Comparison of ENCODE assay signal across 15 mouse cellular contexts in genomic region chr5:109550225-109550935, GRCm38 (mm10). TPM values are rescaled to one million over a fixed set of nuclear protein-coding genes. Genes with fewer than 3 reads are reported as not detected.
DNase-seq lines count a peak whose midpoint lies in the region; ATAC-seq and TF ChIP-seq lines count a peak whose summit lies in the region.
"Had no signal": no experiment of that assay in that cellular context is flagged by ENCODE, and none has a peak within 500 bp of the region (broad histone marks: within the 10 kb centered on the region; RNA-seq: fewer than 3 reads in every experiment).

No protein-coding gene starts in this region.

- DNase-seq in heart, adult 11 months: peak; percentile 85
- DNase-seq in heart, adult 2 months: no peak
- no peak for DNase-seq in stomach, postnatal 0 days (ENCODE audit: low spot score)
- DNase-seq in ES-E14 (ENCODE audit: low read depth, low spot score): no peak
- peak; percentile 78 for DNase-seq in testis, postnatal 10 days (ENCODE audit: low spot score)
- DNase-seq in frontal cortex, postnatal 14 days (ENCODE audit: low spot score in 2 of 2): no peak
- DNase-seq: kidney, postnatal 36 days; thymus, postnatal 25 days had no signal

- peaks cover 35% of the 10 kb centered on the region for H3K9me3 ChIP-seq in stomach, embryonic 16.5 days (replicated peaks; ENCODE audit: control insufficient read depth, low read length)
- peaks cover 8% of the 10 kb centered on the region for H3K9me3 ChIP-seq in stomach, postnatal 0 days (ENCODE audit: control insufficient read depth, low read length)
- H3K9me3 ChIP-seq in ES-E14 (ENCODE audit: control insufficient read depth, insufficient read depth, low read depth, low read length): no peaks in the 10 kb centered on the region

- in situ Hi-C loops in ES-E14 (cut with MboI; ENCODE audit: low sequenced_read_pairs in 2 of 2, unreplicated experiment in 2 of 2): no loop called here

- no peaks in the 10 kb centered on the region for H3K79me2 ChIP-seq in heart, adult 2 months (replicated peaks; ENCODE audit: control insufficient read depth, insufficient read depth, low read length)

- no peak overlapping the region for H3K4me2 ChIP-seq in stomach, embryonic 16.5 days (ENCODE audit: low read depth, low read length)
- no peak overlapping the region for H3K4me2 ChIP-seq in stomach, postnatal 0 days (replicated peaks; ENCODE audit: low read depth)
- H3K4me2 ChIP-seq: embryonic facial prominence, embryonic 13.5 days; forebrain, embryonic 12.5 days; heart, embryonic 13.5 days; hindbrain, embryonic 13.5 days; limb, embryonic 12.5 days had no signal

- no peak overlapping the region for H3K4me3 ChIP-seq in heart, adult 2 months
- H3K4me3 ChIP-seq in stomach, embryonic 16.5 days (replicated peaks; ENCODE audit: low read length): no peak overlapping the region
- H3K4me3 ChIP-seq in stomach, postnatal 0 days (ENCODE audit: low read depth, low read length): no peak overlapping the region
- peak overlapping the region; percentile 6 to 44; a peak in 2 of 4 replicates for H3K4me3 ChIP-seq in ES-E14 (ENCODE audit: insufficient read depth in 1 of 2, low read depth in 1 of 2, low read length in 2 of 2, poor library complexity in 1 of 2, severe bottlenecking in 1 of 2)
- H3K4me3 ChIP-seq: embryonic facial prominence, embryonic 13.5 days; forebrain, embryonic 12.5 days; heart, embryonic 13.5 days; hindbrain, embryonic 13.5 days; limb, embryonic 12.5 days had no signal

- H3K27ac ChIP-seq in heart, adult 2 months: no peak overlapping the region
- H3K27ac ChIP-seq in stomach, embryonic 16.5 days (ENCODE audit: low read length): no peak overlapping the region
- H3K27ac ChIP-seq in stomach, postnatal 0 days (replicated peaks): no peak overlapping the region
- H3K27ac ChIP-seq in ES-E14 (ENCODE audit: insufficient read depth, low read depth, low read length, poor library complexity, severe bottlenecking): peak overlapping the region; percentile 100
- H3K27ac ChIP-seq: embryonic facial prominence, embryonic 13.5 days; forebrain, embryonic 12.5 days; heart, embryonic 13.5 days; hindbrain, embryonic 13.5 days; limb, embryonic 12.5 days had no signal

- TF ChIP-seq POLR2A in heart, adult 2 months (IDR thresholded peaks at IDR 0.05; ENCODE audit: insufficient read depth, low read depth, low read length): no peak

- H3K27me3 ChIP-seq in heart, adult 2 months (ENCODE audit: control insufficient read depth, insufficient read depth, low read length): no peaks in the 10 kb centered on the region
- no peaks in the 10 kb centered on the region for H3K27me3 ChIP-seq in stomach, embryonic 16.5 days (ENCODE audit: control insufficient read depth, insufficient read depth, low read length)
- no peaks in the 10 kb centered on the region for H3K27me3 ChIP-seq in stomach, postnatal 0 days (ENCODE audit: control insufficient read depth, insufficient read depth, low read length)
- H3K27me3 ChIP-seq: embryonic facial prominence, embryonic 13.5 days; forebrain, embryonic 12.5 days; heart, embryonic 13.5 days; hindbrain, embryonic 13.5 days; limb, embryonic 12.5 days had no signal

- WGBS in heart, adult 2 months: 83% methylated on average over 34 of the region's 36 CpGs
- 87% methylated on average over 34 of the region's 36 CpGs for WGBS in stomach, embryonic 16.5 days
- 92% methylated on average over 35 of the region's 36 CpGs for WGBS in stomach, postnatal 0 days

- intact Hi-C loops in heart, adult 2 months (cut with DNase I): loop anchor here (10.0 kb wide), 2 partner anchors 584 to 894 kb away; partner anchors contain the start of genes Chfr and Fbrsl1

- ATAC-seq in stomach, embryonic 16.5 days (ENCODE audit: insufficient read depth, low FRiP score): 0 out of 2 replicates have a peak, but pooled peaks have one; percentile 6
- no peak for ATAC-seq in stomach, postnatal 0 days (ENCODE audit: low FRiP score, low TSS enrichment)
- ATAC-seq: intestine, postnatal 0 days had no signal

- no peaks in the 10 kb centered on the region for H3K36me3 ChIP-seq in heart, adult 2 months (ENCODE audit: control insufficient read depth, insufficient read depth, low read length)
- peaks cover 14% of the 10 kb centered on the region for H3K36me3 ChIP-seq in stomach, embryonic 16.5 days (ENCODE audit: control insufficient read depth, insufficient read depth, low read length)
- H3K36me3 ChIP-seq in stomach, postnatal 0 days (ENCODE audit: control insufficient read depth, insufficient read depth, low read length): no peaks in the 10 kb centered on the region
- peaks cover 31% of the 10 kb centered on the region; the same call in 1 of the 2 replicates for H3K36me3 ChIP-seq in ES-E14 (ENCODE audit: control insufficient read depth, insufficient read depth, low read length, poor library complexity, severe bottlenecking)

- no peak overlapping the region for H3K9ac ChIP-seq in heart, adult 2 months (ENCODE audit: low read depth, low read length)
- H3K9ac ChIP-seq in stomach, embryonic 16.5 days (ENCODE audit: low read length): no peak overlapping the region
- no peak overlapping the region for H3K9ac ChIP-seq in stomach, postnatal 0 days (ENCODE audit: low read length)
- peak overlapping the region; percentile 29; the same call in 1 of the 2 replicates for H3K9ac ChIP-seq in ES-E14 (ENCODE audit: insufficient read depth, low read depth, low read length, poor library complexity, severe bottlenecking)
- H3K9ac ChIP-seq: embryonic facial prominence, embryonic 13.5 days; forebrain, embryonic 12.5 days; heart, embryonic 13.5 days; hindbrain, embryonic 13.5 days; limb, embryonic 12.5 days had no signal

- TF ChIP-seq CTCF in heart, adult 2 months (IDR thresholded peaks at IDR 0.05): no peak
- TF ChIP-seq CTCF in stomach, postnatal 0 days (IDR thresholded peaks at IDR 0.05; ENCODE audit: low read depth): no peak

- no peak for TF ChIP-seq EP300 in heart, adult 2 months (IDR thresholded peaks at IDR 0.05; ENCODE audit: insufficient read depth, low read depth, low read length)
- no peak for TF ChIP-seq EP300 in stomach, postnatal 0 days (optimal IDR thresholded peaks at IDR 0.05)

- H3K4me1 ChIP-seq in heart, adult 2 months (ENCODE audit: control insufficient read depth, insufficient read depth, low read length): no peaks in the 10 kb centered on the region
- no peaks in the 10 kb centered on the region for H3K4me1 ChIP-seq in stomach, embryonic 16.5 days (ENCODE audit: control insufficient read depth, insufficient read depth, low read length)
- H3K4me1 ChIP-seq in stomach, postnatal 0 days (replicated peaks; ENCODE audit: control insufficient read depth, insufficient read depth): no peaks in the 10 kb centered on the region
- 0 out of 4 replicates have a peak, but pooled peaks cover 0 to 3% of the 10 kb centered on the region in 2 experiments for H3K4me1 ChIP-seq in ES-E14 (ENCODE audit: control insufficient read depth in 2 of 2, insufficient read depth in 2 of 2, low read length in 2 of 2, poor library complexity in 1 of 2)
- H3K4me1 ChIP-seq: embryonic facial prominence, embryonic 13.5 days; forebrain, embryonic 12.5 days; heart, embryonic 13.5 days; hindbrain, embryonic 13.5 days; limb, embryonic 12.5 days had no signal

TF ChIP-seq in ES-E14, 5 proteins besides CTCF, POLR2A, EP300 and RAD21:
- TF ChIP-seq ZNF384 (IDR thresholded peaks at IDR 0.05; ENCODE audit: low read depth, low read length): 0 out of 2 replicates have a peak, but pooled peaks have one; percentile 52
- TF ChIP-seq CHD2 (IDR thresholded peaks at IDR 0.05; ENCODE audit: low read depth, low read length): no peak
- no peak for TF ChIP-seq MAFK (IDR thresholded peaks at IDR 0.05; ENCODE audit: insufficient read depth, low read depth, low read length)
- no peak for TF ChIP-seq HCFC1 (IDR thresholded peaks at IDR 0.05; ENCODE audit: borderline replicate concordance, insufficient read depth, low read length)
- no peak for TF ChIP-seq ZC3H11A (IDR thresholded peaks at IDR 0.05; ENCODE audit: borderline replicate concordance, low read depth, low read length)

RNA-seq across cellular contexts. Expression of gene Crlf2, which starts 8.4 kb away (rescaled TPM):
- 1 to 10 TPM; 4.7 to 7.3 TPM for total RNA-seq in heart, adult 2 months (2021)
- 3.4 and 8.4 TPM in 2 replicates for polyA plus RNA-seq in heart, adult 2 months (2012; rRNA removed)
- 5.7 and 7.4 TPM in 2 replicates for polyA plus RNA-seq in stomach, embryonic 16.5 days (2015; fragmentation: Nextera tagmentation; extraction: Ambion mirVana)
- polyA plus RNA-seq in stomach, postnatal 0 days (2015; fragmentation: Nextera tagmentation; extraction: Ambion mirVana): 8.7 and 9.9 TPM in 2 replicates
- total RNA-seq in ES-E14 (2012; rRNA removed): 18.4 and 19.9 TPM in 2 replicates

Comparison
In these comparisons a context has a peak if more than half of its experiments do, and no peak if none do; other contexts are left out.
1. DNase-seq: peak in heart, adult 11 months (single experiment) and testis, postnatal 10 days (single experiment); none in heart, adult 2 months (0 of 2), stomach, postnatal 0 days (single experiment), ES-E14 (single experiment) and frontal cortex, postnatal 14 days (0 of 2).
2. H3K4me3 ChIP-seq: peak in ES-E14 (2 of 2); none in heart, adult 2 months (single experiment), stomach, embryonic 16.5 days (single experiment) and stomach, postnatal 0 days (single experiment).